Mouse (Mus musculus): ENCODE data around the gene Gm11238.
"Not testable (repeated sequence)": the region's sequence is repeated elsewhere in the genome, so short reads cannot be mapped to it uniquely, and the experiment has no call there.

Gene Gm11238

GRCm38 (mm10) chr4:73607581-73607980 lies at the start of gene Gm11238:
Gene Gm11238 (plus strand): TSS chr4:73607881.
- DNase-seq (ENCODE audit: low read depth), result not testable (repeated sequence)

- DNase-seq (ENCODE audit: low read depth), result no peak
Measured at GRCm38 (mm10) chr4:73599248-73599647, 8.4 kb upstream of the Gm11238 start.

GRCm38 (mm10) chr4:73622684-73623083 lies 15.0 kb downstream of the Gm11238 start, which contains the start of gene Gm11237:
Gene Gm11237 (plus strand): TSS chr4:73622984.
- DNase-seq (ENCODE audit: low read depth), result not testable (repeated sequence)

DNA sequence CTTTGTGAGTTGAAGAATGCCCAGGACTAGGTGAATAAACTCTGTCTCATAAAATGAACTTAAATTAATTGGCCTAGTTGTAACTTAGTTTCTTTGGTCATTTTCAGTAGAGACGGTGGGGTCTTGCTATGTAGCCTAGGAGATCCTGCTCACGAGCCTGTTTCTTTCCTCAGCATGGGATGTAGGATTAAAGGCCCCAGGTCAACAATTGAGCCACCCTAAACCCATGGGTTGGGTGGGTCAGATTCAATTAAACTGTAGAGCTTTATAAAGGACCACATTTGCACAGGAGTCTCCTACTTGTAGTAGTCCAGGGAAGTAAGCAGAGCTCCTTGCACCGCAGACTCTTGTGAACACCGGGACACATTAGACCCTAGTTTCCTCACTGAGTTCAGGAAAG lies 30.1 kb downstream of the Gm11238 start, which contains the start of gene Gm11236:
TSS of gene Gm11236 (plus strand) at position 301 of the 400 bp plus-strand sequence.
- not testable (repeated sequence) for DNase-seq (ENCODE audit: low read depth)

- not testable (repeated sequence) for DNase-seq (ENCODE audit: low read depth)
Measured at GRCm38 (mm10) chr4:73661864-73662263, 54.2 kb downstream of the Gm11238 start.

DNA sequence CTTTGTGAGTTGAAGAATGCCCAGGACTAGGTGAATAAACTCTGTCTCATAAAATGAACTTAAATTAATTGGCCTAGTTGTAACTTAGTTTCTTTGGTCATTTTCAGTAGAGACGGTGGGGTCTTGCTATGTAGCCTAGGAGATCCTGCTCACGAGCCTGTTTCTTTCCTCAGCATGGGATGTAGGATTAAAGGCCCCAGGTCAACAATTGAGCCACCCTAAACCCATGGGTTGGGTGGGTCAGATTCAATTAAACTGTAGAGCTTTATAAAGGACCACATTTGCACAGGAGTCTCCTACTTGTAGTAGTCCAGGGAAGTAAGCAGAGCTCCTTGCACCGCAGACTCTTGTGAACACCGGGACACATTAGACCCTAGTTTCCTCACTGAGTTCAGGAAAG lies 60.4 kb downstream of the Gm11238 start, which contains the start of gene Gm11239:
TSS of gene Gm11239 (plus strand) at position 301 of the 400 bp plus-strand sequence.
- DNase-seq (ENCODE audit: low read depth), result not testable (repeated sequence)

DNA sequence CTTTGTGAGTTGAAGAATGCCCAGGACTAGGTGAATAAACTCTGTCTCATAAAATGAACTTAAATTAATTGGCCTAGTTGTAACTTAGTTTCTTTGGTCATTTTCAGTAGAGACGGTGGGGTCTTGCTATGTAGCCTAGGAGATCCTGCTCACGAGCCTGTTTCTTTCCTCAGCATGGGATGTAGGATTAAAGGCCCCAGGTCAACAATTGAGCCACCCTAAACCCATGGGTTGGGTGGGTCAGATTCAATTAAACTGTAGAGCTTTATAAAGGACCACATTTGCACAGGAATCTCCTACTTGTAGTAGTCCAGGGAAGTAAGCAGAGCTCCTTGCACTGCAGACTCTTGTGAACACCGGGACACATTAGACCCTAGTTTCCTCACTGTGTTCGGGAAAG lies 75.5 kb downstream of the Gm11238 start, which contains the start of gene Gm428:
TSS of gene Gm428 (plus strand) at position 301 of the 400 bp plus-strand sequence.
- DNase-seq (ENCODE audit: low read depth), result not testable (repeated sequence)

All from c-Kit-positive CD71-positive TER-119-negative erythroid progenitor cells, embryonic 14.5 days (primary cell).